Mouse (Mus musculus): ENCODE data around the gene Pde8a.

- TF ChIP-seq CTCF (IDR thresholded peaks at IDR 0.05; ENCODE audit: extremely low read depth, insufficient read depth, low read length) (no peak), POLR2A (IDR thresholded peaks at IDR 0.05; ENCODE audit: extremely low read depth, insufficient read depth, low read length) (no peak)
Observed at GRCm38 (mm10) chr7:81214153-81214907, 934 bp downstream of the Pde8a start.
